Mouse (Mus musculus) stomach, postnatal 0 days (tissue): ENCODE measurements around the gene D5Ertd579e.

ENCODE experiments used
- CTCF ChIP-seq: IDR thresholded peaks from 2 replicates; pipeline ENCODE4 v1.5.1; 2016; ENCODE audit warnings: antibody characterized with exemption, low read depth, mild to moderate bottlenecking, moderate library complexity
- EP300 ChIP-seq: optimal IDR thresholded peaks from 2 replicates; pipeline ENCODE3; 2016; ENCODE audit warnings: antibody characterized with exemption

GRCm38 (mm10) chr5:36568118-36568517 is 127.7 kb downstream of the D5Ertd579e start:
- no peak for TF ChIP-seq CTCF
- no peak for TF ChIP-seq EP300
